Mouse (Mus musculus) CH12.LX (cell line): ENCODE measurements at regions not wholly inside any gene's neighbourhood (a gene's known extent, or its start where the extent isn't known, plus 50 kb on each side); places are given as distances from the start of the nearest gene placed in this dataset.

ENCODE experiments used
- UBTF ChIP-seq: IDR thresholded peaks from 2 replicates; pipeline ENCODE4 v1.6.1; 2012; ENCODE audit warnings: low read depth, mild to moderate bottlenecking, inconsistent platforms, low read length, improper control_type of control experiment, moderate library complexity
- USF1 ChIP-seq: IDR thresholded peaks from 2 replicates; pipeline ENCODE4 v1.6.1; 2014; ENCODE audit warnings: low read depth, mild to moderate bottlenecking, inconsistent platforms, low read length, improper control_type of control experiment

GRCm38 (mm10) chr9:52860327-52860726 is 180.7 kb upstream of the AI593442 start:
- TF ChIP-seq USF1 (no peak), UBTF (no peak)
